Mouse (Mus musculus): ENCODE data around the gene Tmprss4. TPM values are rescaled to one million over a fixed set of nuclear protein-coding genes. Genes with fewer than 3 reads are reported as not detected.

Gene Tmprss4
- polyA plus RNA-seq, 1 experiment, result 0.52 TPM

- H3K36me3 ChIP-seq (ENCODE audit: control insufficient read depth, insufficient read depth, low read length, poor library complexity, severe bottlenecking), result no peaks in the 10 kb centered on the region
- no peak for TF ChIP-seq CTCF (IDR thresholded peaks at IDR 0.05; ENCODE audit: low read depth, low read length)
- no peak for TF ChIP-seq EP300 (IDR thresholded peaks at IDR 0.05; ENCODE audit: insufficient read depth, low read depth, low read length)
- TF ChIP-seq POLR2A (IDR thresholded peaks at IDR 0.05; ENCODE audit: insufficient read depth, low read length), result no peak
- H3K4me3 ChIP-seq (ENCODE audit: low read depth, low read length), result no peak overlapping the region
- no peak overlapping the region for H3K27ac ChIP-seq (ENCODE audit: insufficient read depth, low read length)
- H3K9me3 ChIP-seq (replicated peaks; ENCODE audit: control insufficient read depth, insufficient read depth, low read length, poor library complexity, severe bottlenecking), result no peaks in the 10 kb centered on the region
- no peak overlapping the region for H3K9ac ChIP-seq (ENCODE audit: low read depth, poor library complexity, severe bottlenecking)
- no peaks in the 10 kb centered on the region for H3K4me1 ChIP-seq (ENCODE audit: control insufficient read depth, insufficient read depth, low read length)
- H3K27me3 ChIP-seq (ENCODE audit: control insufficient read depth, insufficient read depth, low read length, poor library complexity, severe bottlenecking), result no peaks in the 10 kb centered on the region
Observed at GRCm38 (mm10) chr9:45126941-45127340, 77.0 kb downstream of the Tmprss4 start.

- H3K9me3 ChIP-seq (replicated peaks; ENCODE audit: control insufficient read depth, insufficient read depth, low read length, poor library complexity, severe bottlenecking), result no peaks in the 10 kb centered on the region
- H3K27me3 ChIP-seq (ENCODE audit: control insufficient read depth, insufficient read depth, low read length, poor library complexity, severe bottlenecking), result no peaks in the 10 kb centered on the region
- no peak overlapping the region for H3K9ac ChIP-seq (ENCODE audit: low read depth, poor library complexity, severe bottlenecking)
- no peak overlapping the region for H3K4me3 ChIP-seq (ENCODE audit: low read depth, low read length)
- no peaks in the 10 kb centered on the region for H3K4me1 ChIP-seq (ENCODE audit: control insufficient read depth, insufficient read depth, low read length)
- no peak overlapping the region for H3K27ac ChIP-seq (ENCODE audit: insufficient read depth, low read length)
- no peak for TF ChIP-seq POLR2A (IDR thresholded peaks at IDR 0.05; ENCODE audit: insufficient read depth, low read length)
- TF ChIP-seq EP300 (IDR thresholded peaks at IDR 0.05; ENCODE audit: insufficient read depth, low read depth, low read length), result no peak
- TF ChIP-seq CTCF (IDR thresholded peaks at IDR 0.05; ENCODE audit: low read depth, low read length), result no peak
- no peaks in the 10 kb centered on the region for H3K36me3 ChIP-seq (ENCODE audit: control insufficient read depth, insufficient read depth, low read length, poor library complexity, severe bottlenecking)
Observed at GRCm38 (mm10) chr9:45125211-45125610, 78.7 kb downstream of the Tmprss4 start.

Other genes starting within 250 kb of the Tmprss4 start
- 37.4 and 45.9 TPM in 2 replicates for gene Ube4a, start 238.5 kb downstream of the Tmprss4 start, polyA plus RNA-seq (2011; ENCODE audit: insufficient read depth, insufficient read length, low read depth, missing spikeins)
- not detected in 2 replicates for gene Cd3g, start 223.7 kb downstream of the Tmprss4 start, polyA plus RNA-seq (2011; ENCODE audit: insufficient read depth, insufficient read length, low read depth, missing spikeins)
- gene Cd3d, start 222.3 kb downstream of the Tmprss4 start, polyA plus RNA-seq (2011; ENCODE audit: insufficient read depth, insufficient read length, low read depth, missing spikeins), result not detected in 2 replicates
- gene Cd3e, start 194.5 kb downstream of the Tmprss4 start, polyA plus RNA-seq (2011; ENCODE audit: insufficient read depth, insufficient read length, low read depth, missing spikeins), result not detected in 2 replicates
- gene Mpzl2, start 164.3 kb downstream of the Tmprss4 start, polyA plus RNA-seq (2011; ENCODE audit: insufficient read depth, insufficient read length, low read depth, missing spikeins), result 58.9 and 64.3 TPM in 2 replicates
- gene Mpzl3, start 148.9 kb downstream of the Tmprss4 start, polyA plus RNA-seq (2011; ENCODE audit: insufficient read depth, insufficient read length, low read depth, missing spikeins), result 6.7 and 7.3 TPM in 2 replicates
- not detected in 2 replicates for gene Jaml, start 124.9 kb downstream of the Tmprss4 start, polyA plus RNA-seq (2011; ENCODE audit: insufficient read depth, insufficient read length, low read depth, missing spikeins)
- 0.60 and 0.88 TPM in 2 replicates for gene Scn2b, start 86.3 kb downstream of the Tmprss4 start, polyA plus RNA-seq (2011; ENCODE audit: insufficient read depth, insufficient read length, low read depth, missing spikeins)
- gene Scn4b, start 65.7 kb downstream of the Tmprss4 start, polyA plus RNA-seq (2011; ENCODE audit: insufficient read depth, insufficient read length, low read depth, missing spikeins), result 0.35 and 0.40 TPM in 2 replicates
- not detected in 2 replicates for gene BC049352, start 22.1 kb downstream of the Tmprss4 start, polyA plus RNA-seq (2011; ENCODE audit: insufficient read depth, insufficient read length, low read depth, missing spikeins)
- gene Il10ra, start 65.1 kb upstream of the Tmprss4 start, polyA plus RNA-seq (2011; ENCODE audit: insufficient read depth, insufficient read length, low read depth, missing spikeins), result 0.24 TPM in 1 of 2 replicates, not detected in the other
- 1.9 and 2.8 TPM in 2 replicates for gene Tmprss13, start 115.0 kb upstream of the Tmprss4 start, polyA plus RNA-seq (2011; ENCODE audit: insufficient read depth, insufficient read length, low read depth, missing spikeins)
- 88.6 and 89.9 TPM in 2 replicates for gene Fxyd6, start 166.1 kb upstream of the Tmprss4 start, polyA plus RNA-seq (2011; ENCODE audit: insufficient read depth, insufficient read length, low read depth, missing spikeins)
- gene Fxyd2, start 195.6 kb upstream of the Tmprss4 start, polyA plus RNA-seq (2011; ENCODE audit: insufficient read depth, insufficient read length, low read depth, missing spikeins), result not detected in 2 replicates
- 3.8 and 4.0 TPM in 2 replicates for gene Dscaml1, start 222.5 kb upstream of the Tmprss4 start, polyA plus RNA-seq (2011; ENCODE audit: insufficient read depth, insufficient read length, low read depth, missing spikeins)

Data from ES-Bruce4 (cell line).